Mouse (Mus musculus): Measurements from ENCODE around the gene Fam107a. TPM values are rescaled to one million over a fixed set of nuclear protein-coding genes. Genes with fewer than 3 reads are reported as not detected.
"Not testable (repeated sequence)": the region's sequence is repeated elsewhere in the genome, so short reads cannot be mapped to it uniquely, and the experiment has no call there.

Fam107a gene
- polyA plus RNA-seq, 1 experiment from 2014 or later, result 0.07 TPM

DNA sequence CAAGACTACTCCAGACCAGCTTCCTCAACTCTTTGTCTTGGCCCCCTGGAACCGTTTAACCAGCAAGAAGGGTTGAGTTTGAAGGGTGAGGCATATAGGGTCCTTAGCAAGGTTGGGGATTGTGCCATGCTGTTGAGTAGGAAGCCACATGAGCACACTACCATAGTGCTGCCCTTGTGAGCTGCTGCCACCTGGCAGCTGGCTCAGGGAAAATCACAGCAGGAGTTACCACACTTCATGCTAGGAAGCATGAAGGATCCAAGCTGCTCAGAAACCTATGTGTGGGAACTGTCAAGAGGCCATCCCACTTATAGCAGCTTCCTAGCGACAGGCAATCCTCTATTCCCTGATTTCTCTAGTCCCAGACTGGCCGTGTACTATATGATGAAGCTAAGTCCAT, 9.2 kb downstream of the Fam107a start:
- no peak overlapping the region for H3K4me3 ChIP-seq (ENCODE audit: low read depth, low read length)
- 76% methylated on average over 3 of the region's 3 CpGs for WGBS
- H3K27ac ChIP-seq (ENCODE audit: low read depth, low read length), result no peak overlapping the region
- ATAC-seq (ENCODE audit: low read depth), result no peak
- no peak overlapping the region for H3K9ac ChIP-seq (replicated peaks; ENCODE audit: low read depth, low read length)
- H3K36me3 ChIP-seq (ENCODE audit: control insufficient read depth, insufficient read depth, low read length), result no peaks in the 10 kb centered on the region
- no peaks in the 10 kb centered on the region for H3K9me3 ChIP-seq (ENCODE audit: control insufficient read depth, low read length)
- H3K4me2 ChIP-seq (ENCODE audit: low read depth, low read length), result no peak overlapping the region
- H3K4me1 ChIP-seq (ENCODE audit: control insufficient read depth, insufficient read depth, low read length), result 0 out of 2 replicates have a peak, but pooled peaks cover 2% of the 10 kb centered on the region
- no peaks in the 10 kb centered on the region for H3K27me3 ChIP-seq (ENCODE audit: control insufficient read depth, insufficient read depth, low read length)

DNA sequence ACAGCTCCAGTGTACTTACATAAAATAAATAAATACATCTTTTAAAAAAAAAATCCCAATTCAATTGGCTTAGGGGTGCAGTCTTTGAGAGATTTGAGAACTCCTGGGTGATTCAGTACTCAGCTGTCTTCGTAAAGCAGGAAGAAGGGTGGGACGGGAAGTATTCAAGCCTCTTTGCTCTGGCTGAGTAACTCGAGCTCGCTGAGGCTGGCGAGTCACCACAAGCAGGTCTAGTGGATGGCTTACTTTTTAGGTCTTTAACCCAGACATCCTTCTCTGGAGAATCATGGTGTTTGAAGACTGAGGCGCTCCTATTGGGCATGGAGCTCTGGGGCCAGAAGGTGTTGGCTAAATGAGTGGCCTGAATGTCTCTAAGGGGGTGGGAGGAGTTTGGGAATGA, 10.9 kb downstream of the Fam107a start:
- Histone ChIP-seq H3K9me3 (ENCODE audit: control insufficient read depth, low read length) (no peaks in the 10 kb centered on the region), H3K4me2 (ENCODE audit: low read depth, low read length) (no peak overlapping the region), H3K36me3 (ENCODE audit: control insufficient read depth, insufficient read depth, low read length) (no peaks in the 10 kb centered on the region), H3K4me3 (ENCODE audit: low read depth, low read length) (no peak overlapping the region), H3K27me3 (ENCODE audit: control insufficient read depth, insufficient read depth, low read length) (no peaks in the 10 kb centered on the region), H3K27ac (ENCODE audit: low read depth, low read length) (no peak overlapping the region), H3K9ac (replicated peaks; ENCODE audit: low read depth, low read length) (no peak overlapping the region), H3K4me1 (ENCODE audit: control insufficient read depth, insufficient read depth, low read length) (peaks cover 7% of the 10 kb centered on the region; the same call in 1 of the 2 replicates)
- WGBS, result 86% methylated on average over 6 of the region's 6 CpGs
- ATAC-seq (ENCODE audit: low read depth), result no peak

DNA sequence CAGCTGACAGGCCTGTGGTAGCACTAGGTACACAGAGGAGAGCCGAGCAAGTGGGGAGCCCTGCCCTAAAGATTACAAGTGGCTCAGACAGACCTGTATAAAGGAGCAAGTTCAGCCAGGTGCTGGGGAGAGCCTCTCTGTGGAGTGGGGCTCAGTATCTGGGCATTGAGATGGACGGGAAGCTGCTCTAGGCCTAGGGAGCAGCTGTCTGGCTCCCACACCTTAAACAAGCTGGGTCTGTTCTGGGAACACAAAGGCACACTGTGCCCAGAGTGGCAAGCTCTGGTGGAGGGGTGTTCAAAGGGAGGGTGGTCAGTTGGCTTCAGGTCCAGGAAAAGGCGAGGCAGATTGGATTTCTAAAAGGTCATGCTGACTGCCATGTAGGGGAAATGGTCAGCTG, 12.8 kb downstream of the Fam107a start:
- H3K27me3 ChIP-seq (ENCODE audit: control insufficient read depth, insufficient read depth, low read length), result no peaks in the 10 kb centered on the region
- no peak overlapping the region for H3K9ac ChIP-seq (replicated peaks; ENCODE audit: low read depth, low read length)
- no peaks in the 10 kb centered on the region for H3K36me3 ChIP-seq (ENCODE audit: control insufficient read depth, insufficient read depth, low read length)
- H3K4me1 ChIP-seq (ENCODE audit: control insufficient read depth, insufficient read depth, low read length), result peaks cover 7% of the 10 kb centered on the region; the same call in 1 of the 2 replicates
- 54% methylated on average over 3 of the region's 3 CpGs for WGBS
- H3K27ac ChIP-seq (ENCODE audit: low read depth, low read length), result no peak overlapping the region
- no peaks in the 10 kb centered on the region for H3K9me3 ChIP-seq (ENCODE audit: control insufficient read depth, low read length)
- H3K4me3 ChIP-seq (ENCODE audit: low read depth, low read length), result no peak overlapping the region
- H3K4me2 ChIP-seq (ENCODE audit: low read depth, low read length), result no peak overlapping the region
- no peak for ATAC-seq (ENCODE audit: low read depth)

DNA sequence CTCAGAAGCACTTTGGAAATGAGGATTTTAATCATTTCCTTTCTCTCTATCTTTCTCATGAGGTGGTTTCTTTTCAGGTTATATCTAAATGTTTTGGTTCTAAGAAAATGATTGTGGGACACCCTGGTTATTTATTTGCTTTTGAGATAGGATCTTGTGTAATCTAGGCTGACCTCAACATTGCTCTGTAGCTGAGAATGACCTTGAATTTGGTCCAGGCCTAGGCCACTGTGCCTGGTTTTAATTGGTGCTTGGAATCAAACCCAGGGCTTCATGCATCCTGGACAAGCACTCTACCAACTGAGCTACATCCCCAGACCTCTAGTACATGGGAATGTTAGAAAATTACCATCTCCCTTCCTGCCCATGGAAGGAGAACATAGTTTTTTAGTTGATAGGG, 13.7 kb downstream of the Fam107a start:
- no peak overlapping the region for H3K9ac ChIP-seq (replicated peaks; ENCODE audit: low read depth, low read length)
- ATAC-seq (ENCODE audit: low read depth), result no peak
- no peak overlapping the region for H3K4me3 ChIP-seq (ENCODE audit: low read depth, low read length)
- no peak overlapping the region for H3K27ac ChIP-seq (ENCODE audit: low read depth, low read length)
- peaks cover 5% of the 10 kb centered on the region; the same call in 1 of the 2 replicates for H3K4me1 ChIP-seq (ENCODE audit: control insufficient read depth, insufficient read depth, low read length)
- no peak overlapping the region for H3K4me2 ChIP-seq (ENCODE audit: low read depth, low read length)
- H3K36me3 ChIP-seq (ENCODE audit: control insufficient read depth, insufficient read depth, low read length), result no peaks in the 10 kb centered on the region
- H3K9me3 ChIP-seq (ENCODE audit: control insufficient read depth, low read length), result no peaks in the 10 kb centered on the region
- no peaks in the 10 kb centered on the region for H3K27me3 ChIP-seq (ENCODE audit: control insufficient read depth, insufficient read depth, low read length)

DNA sequence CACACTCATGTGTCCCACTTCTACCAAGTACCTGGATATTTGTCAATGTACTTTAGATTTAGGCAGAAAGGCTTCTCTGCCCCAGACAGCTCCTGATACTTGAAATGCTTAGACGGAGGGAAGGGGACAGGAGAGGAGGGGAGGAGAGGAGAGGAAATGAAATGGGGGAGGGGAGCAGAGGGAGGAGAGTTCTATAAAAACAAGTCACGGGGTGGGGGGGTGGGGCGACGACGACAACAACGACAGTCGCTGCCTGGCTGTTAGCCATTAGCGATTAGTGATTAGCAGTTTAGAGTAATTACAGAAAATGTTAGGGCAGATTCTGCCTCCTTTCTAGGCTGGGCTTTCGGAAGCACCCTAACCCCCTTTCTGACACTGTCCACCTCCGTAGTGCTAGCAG, 15.1 kb downstream of the Fam107a start:
- peaks cover 5% of the 10 kb centered on the region; the same call in 1 of the 2 replicates for H3K4me1 ChIP-seq (ENCODE audit: control insufficient read depth, insufficient read depth, low read length)
- WGBS, result 17% methylated on average over 10 of the region's 10 CpGs
- no peak overlapping the region for H3K4me3 ChIP-seq (ENCODE audit: low read depth, low read length)
- no peaks in the 10 kb centered on the region for H3K27me3 ChIP-seq (ENCODE audit: control insufficient read depth, insufficient read depth, low read length)
- H3K4me2 ChIP-seq (ENCODE audit: low read depth, low read length), result no peak overlapping the region
- H3K36me3 ChIP-seq (ENCODE audit: control insufficient read depth, insufficient read depth, low read length), result no peaks in the 10 kb centered on the region
- H3K9ac ChIP-seq (replicated peaks; ENCODE audit: low read depth, low read length), result no peak overlapping the region
- no peaks in the 10 kb centered on the region for H3K9me3 ChIP-seq (ENCODE audit: control insufficient read depth, low read length)
- H3K27ac ChIP-seq (ENCODE audit: low read depth, low read length), result no peak overlapping the region
- ATAC-seq (ENCODE audit: low read depth), result no peak

DNA sequence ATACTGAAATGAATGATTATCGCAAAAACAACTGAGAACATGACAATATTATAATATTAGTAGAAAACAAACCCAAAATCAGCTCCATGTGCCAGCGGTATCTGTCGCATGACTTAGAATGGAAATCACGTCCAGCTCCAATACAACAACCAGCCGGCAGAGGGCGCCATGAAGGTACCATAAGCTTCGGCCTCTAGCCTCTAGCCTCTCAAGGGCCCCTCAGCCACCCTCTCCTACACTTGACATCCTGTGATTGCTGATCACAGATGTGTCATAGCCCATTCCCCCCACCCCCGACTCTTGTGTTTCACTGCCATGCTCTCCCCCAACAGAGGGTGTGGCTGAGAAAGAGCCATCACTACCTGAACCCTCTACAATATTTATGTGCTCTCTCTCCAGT, 17.5 kb downstream of the Fam107a start:
- no peak overlapping the region for H3K9ac ChIP-seq (replicated peaks; ENCODE audit: low read depth, low read length)

DNA sequence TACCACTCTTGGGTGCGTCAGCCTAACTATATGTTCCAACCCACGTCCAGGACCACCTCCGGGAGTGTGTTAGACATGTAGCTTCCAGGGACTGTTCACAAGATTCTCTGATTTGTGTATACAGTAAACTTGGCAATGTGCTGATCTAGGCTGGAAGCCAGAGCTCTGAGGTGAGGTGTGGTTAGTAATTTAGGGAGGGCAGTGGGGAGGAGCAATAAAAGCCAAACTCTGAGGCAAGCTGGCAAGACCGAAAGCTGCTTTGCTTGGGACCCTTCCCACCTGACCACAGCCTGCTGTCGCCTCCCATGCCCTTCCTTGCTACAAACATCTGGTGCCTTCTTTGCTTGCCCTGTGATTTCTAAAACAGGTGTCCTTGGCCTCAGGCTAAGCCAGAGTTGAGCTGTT, 19.9 kb downstream of the Fam107a start:
- Histone ChIP-seq H3K9ac (replicated peaks; ENCODE audit: low read depth, low read length) (no peak overlapping the region), H3K4me3 (ENCODE audit: low read depth, low read length) (no peak overlapping the region), H3K4me2 (ENCODE audit: low read depth, low read length) (no peak overlapping the region), H3K4me1 (ENCODE audit: control insufficient read depth, insufficient read depth, low read length) (peaks cover 3% of the 10 kb centered on the region; the same call in 1 of the 2 replicates), H3K36me3 (ENCODE audit: control insufficient read depth, insufficient read depth, low read length) (no peaks in the 10 kb centered on the region), H3K27ac (ENCODE audit: low read depth, low read length) (no peak overlapping the region), H3K27me3 (ENCODE audit: control insufficient read depth, insufficient read depth, low read length) (no peaks in the 10 kb centered on the region), H3K9me3 (ENCODE audit: control insufficient read depth, low read length) (no peaks in the 10 kb centered on the region)
- 76% methylated on average over 5 of the region's 5 CpGs for WGBS
- ATAC-seq (ENCODE audit: low read depth), result no peak

More for the DNA sequence above, 17.5 kb downstream of the Fam107a start:
- no peak for ATAC-seq (ENCODE audit: low read depth)
- Histone ChIP-seq H3K27me3 (ENCODE audit: control insufficient read depth, insufficient read depth, low read length) (no peaks in the 10 kb centered on the region), H3K27ac (ENCODE audit: low read depth, low read length) (no peak overlapping the region), H3K4me3 (ENCODE audit: low read depth, low read length) (no peak overlapping the region), H3K36me3 (ENCODE audit: control insufficient read depth, insufficient read depth, low read length) (no peaks in the 10 kb centered on the region), H3K4me1 (ENCODE audit: control insufficient read depth, insufficient read depth, low read length) (peaks cover 5% of the 10 kb centered on the region; the same call in 1 of the 2 replicates), H3K9me3 (ENCODE audit: control insufficient read depth, low read length) (no peaks in the 10 kb centered on the region), H3K4me2 (ENCODE audit: low read depth, low read length) (no peak overlapping the region)
- 30% methylated on average over 8 of the region's 8 CpGs for WGBS

DNA sequence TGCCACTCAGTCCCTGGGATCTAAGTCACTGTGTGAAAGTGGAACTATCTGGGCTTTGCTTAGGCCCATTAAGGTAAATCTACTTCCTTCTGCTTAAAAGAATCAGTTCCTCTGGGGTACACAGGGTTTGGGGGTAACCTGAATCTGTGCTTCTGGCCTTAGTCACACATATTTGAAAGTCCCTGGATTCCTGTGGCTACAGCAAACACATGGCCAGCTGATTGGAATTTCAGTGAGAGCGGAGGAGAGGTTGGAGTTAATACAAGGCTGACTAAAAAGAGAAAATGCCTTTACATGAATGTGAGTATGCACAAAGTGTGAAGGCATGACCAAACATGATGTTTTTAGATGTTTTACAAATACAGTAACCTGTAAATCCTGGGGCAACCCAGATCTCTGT, 23.6 kb downstream of the Fam107a start:
- Histone ChIP-seq H3K4me1 (ENCODE audit: control insufficient read depth, insufficient read depth, low read length) (no peaks in the 10 kb centered on the region), H3K4me3 (ENCODE audit: low read depth, low read length) (no peak overlapping the region), H3K9ac (replicated peaks; ENCODE audit: low read depth, low read length) (no peak overlapping the region), H3K4me2 (ENCODE audit: low read depth, low read length) (no peak overlapping the region), H3K27ac (ENCODE audit: low read depth, low read length) (no peak overlapping the region), H3K9me3 (ENCODE audit: control insufficient read depth, low read length) (no peaks in the 10 kb centered on the region), H3K27me3 (ENCODE audit: control insufficient read depth, insufficient read depth, low read length) (no peaks in the 10 kb centered on the region), H3K36me3 (ENCODE audit: control insufficient read depth, insufficient read depth, low read length) (no peaks in the 10 kb centered on the region)
- no peak for ATAC-seq (ENCODE audit: low read depth)
- WGBS, result 93% methylated on average over 1 of the region's 1 CpGs

DNA sequence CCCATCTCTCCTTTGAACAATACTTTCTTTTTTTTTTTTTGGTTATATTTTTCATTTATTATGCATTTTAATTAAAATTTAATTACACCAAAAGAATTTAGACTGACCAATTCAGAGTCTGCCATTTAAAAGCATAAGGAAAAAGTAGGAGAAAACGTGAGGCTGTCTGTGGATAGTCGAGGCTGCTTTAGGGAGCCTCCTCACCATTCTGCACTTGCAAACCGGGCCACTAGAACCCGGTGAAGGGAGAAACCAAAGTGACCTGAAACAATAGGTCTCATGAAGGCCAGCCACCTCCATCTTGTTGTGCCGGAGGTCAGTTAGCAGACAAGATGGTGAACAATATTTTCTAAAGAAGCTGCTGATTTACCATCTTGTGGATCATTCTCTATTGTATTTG, 31.2 kb downstream of the Fam107a start:
- not testable (repeated sequence) for H3K4me2 ChIP-seq (ENCODE audit: low read depth, low read length); H3K4me1 ChIP-seq (ENCODE audit: control insufficient read depth, insufficient read depth, low read length); H3K4me3 ChIP-seq (ENCODE audit: low read depth, low read length); H3K36me3 ChIP-seq (ENCODE audit: control insufficient read depth, insufficient read depth, low read length); H3K27me3 ChIP-seq (ENCODE audit: control insufficient read depth, insufficient read depth, low read length); ATAC-seq (ENCODE audit: low read depth); H3K27ac ChIP-seq (ENCODE audit: low read depth, low read length); H3K9ac ChIP-seq (replicated peaks; ENCODE audit: low read depth, low read length); H3K9me3 ChIP-seq (ENCODE audit: control insufficient read depth, low read length)
- WGBS, result 81% methylated on average over 5 of the region's 5 CpGs

DNA sequence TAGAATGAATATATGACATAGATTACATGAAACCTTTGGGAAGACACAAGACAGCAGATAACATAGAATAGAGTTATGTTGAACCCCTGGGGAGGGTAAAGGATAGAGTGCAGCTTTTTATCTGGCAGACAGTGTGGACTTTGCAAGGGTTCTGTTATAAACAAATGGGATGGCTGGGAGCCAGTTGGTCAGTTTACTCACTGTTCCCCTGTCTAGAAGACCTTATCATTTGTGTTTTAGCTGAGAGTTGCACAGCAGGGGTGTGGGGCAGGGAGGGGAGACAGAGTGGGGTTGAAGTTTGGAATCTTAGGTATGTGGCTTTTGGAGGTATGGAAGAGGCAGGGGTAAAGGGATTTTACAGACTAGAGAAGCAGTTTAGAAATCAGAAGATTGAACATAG, 34.0 kb downstream of the Fam107a start:
- no peaks in the 10 kb centered on the region for H3K4me1 ChIP-seq (ENCODE audit: control insufficient read depth, insufficient read depth, low read length)
- H3K9me3 ChIP-seq (ENCODE audit: control insufficient read depth, low read length), result no peaks in the 10 kb centered on the region
- H3K4me2 ChIP-seq (ENCODE audit: low read depth, low read length), result no peak overlapping the region
- no peak for ATAC-seq (ENCODE audit: low read depth)
- H3K36me3 ChIP-seq (ENCODE audit: control insufficient read depth, insufficient read depth, low read length), result no peaks in the 10 kb centered on the region
- H3K9ac ChIP-seq (replicated peaks; ENCODE audit: low read depth, low read length), result no peak overlapping the region
- no peaks in the 10 kb centered on the region for H3K27me3 ChIP-seq (ENCODE audit: control insufficient read depth, insufficient read depth, low read length)
- no peak overlapping the region for H3K4me3 ChIP-seq (ENCODE audit: low read depth, low read length)
- no peak overlapping the region for H3K27ac ChIP-seq (ENCODE audit: low read depth, low read length)

Data from neural tube, embryonic 14.5 days (tissue).